Mouse (Mus musculus): Measurements from ENCODE around the gene Pax7. TPM values are rescaled to one million over a fixed set of nuclear protein-coding genes. Genes with fewer than 3 reads are reported as not detected.

Pax7 gene
- polyA plus RNA-seq, 1 experiment from 2014 or later: 0.04 TPM

GRCm38 (mm10) chr4:139826231-139826630, 7.1 kb downstream of the Pax7 start:
- Histone ChIP-seq H3K9me3 (ENCODE audit: control insufficient read depth, low read length) (no peaks in the 10 kb centered on the region), H3K36me3 (ENCODE audit: control insufficient read depth, insufficient read depth, low read length) (no peaks in the 10 kb centered on the region), H3K27ac (ENCODE audit: low read length) (no peak overlapping the region), H3K4me3 (ENCODE audit: low read length) (no peak overlapping the region), H3K9ac (ENCODE audit: low read length) (no peak overlapping the region), H3K4me2 (ENCODE audit: low read depth, low read length) (no peak overlapping the region), H3K4me1 (replicated peaks; ENCODE audit: control insufficient read depth, insufficient read depth, low read length) (peaks cover 13% of the 10 kb centered on the region), H3K27me3 (ENCODE audit: control insufficient read depth, insufficient read depth, low read depth, low read length) (peaks cover 100% of the 10 kb centered on the region)
- 3% methylated on average over 3 of the region's 3 CpGs for WGBS
- ATAC-seq (ENCODE audit: low read depth): no peak

GRCm38 (mm10) chr4:139825326-139826112, 7.8 kb downstream of the Pax7 start:
- 4% methylated on average over 14 of the region's 14 CpGs for WGBS
- peaks cover 99% of the 10 kb centered on the region for H3K27me3 ChIP-seq (ENCODE audit: control insufficient read depth, insufficient read depth, low read depth, low read length)

GRCm38 (mm10) chr4:139824572-139825325, 8.6 kb downstream of the Pax7 start:
- H3K9me3 ChIP-seq (ENCODE audit: control insufficient read depth, low read length): no peaks in the 10 kb centered on the region
- H3K4me1 ChIP-seq (replicated peaks; ENCODE audit: control insufficient read depth, insufficient read depth, low read length): peaks cover 12% of the 10 kb centered on the region
- H3K4me3 ChIP-seq (ENCODE audit: low read length): no peak overlapping the region
- peaks cover 98% of the 10 kb centered on the region for H3K27me3 ChIP-seq (ENCODE audit: control insufficient read depth, insufficient read depth, low read depth, low read length)
- no peak overlapping the region for H3K27ac ChIP-seq (ENCODE audit: low read length)
- no peak overlapping the region for H3K4me2 ChIP-seq (ENCODE audit: low read depth, low read length)
- no peak for ATAC-seq (ENCODE audit: low read depth)
- H3K9ac ChIP-seq (ENCODE audit: low read length): no peak overlapping the region
- 2% methylated on average over 22 of the region's 22 CpGs for WGBS
- no peaks in the 10 kb centered on the region for H3K36me3 ChIP-seq (ENCODE audit: control insufficient read depth, insufficient read depth, low read length)

More at GRCm38 (mm10) chr4:139825326-139826112, 7.8 kb downstream of the Pax7 start:
- no peak for ATAC-seq (ENCODE audit: low read depth)
- H3K36me3 ChIP-seq (ENCODE audit: control insufficient read depth, insufficient read depth, low read length): no peaks in the 10 kb centered on the region
- no peak overlapping the region for H3K27ac ChIP-seq (ENCODE audit: low read length)
- H3K4me2 ChIP-seq (ENCODE audit: low read depth, low read length): no peak overlapping the region
- H3K9ac ChIP-seq (ENCODE audit: low read length): no peak overlapping the region
- no peaks in the 10 kb centered on the region for H3K9me3 ChIP-seq (ENCODE audit: control insufficient read depth, low read length)
- H3K4me3 ChIP-seq (ENCODE audit: low read length): no peak overlapping the region
- H3K4me1 ChIP-seq (replicated peaks; ENCODE audit: control insufficient read depth, insufficient read depth, low read length): peaks cover 12% of the 10 kb centered on the region

- Histone ChIP-seq H3K9me3 (ENCODE audit: control insufficient read depth, low read length) (no peaks in the 10 kb centered on the region), H3K9ac (ENCODE audit: low read length) (no peak overlapping the region), H3K36me3 (ENCODE audit: control insufficient read depth, insufficient read depth, low read length) (no peaks in the 10 kb centered on the region), H3K4me3 (ENCODE audit: low read length) (no peak overlapping the region), H3K27ac (ENCODE audit: low read length) (no peak overlapping the region), H3K4me2 (ENCODE audit: low read depth, low read length) (no peak overlapping the region), H3K4me1 (replicated peaks; ENCODE audit: control insufficient read depth, insufficient read depth, low read length) (peaks cover 12% of the 10 kb centered on the region), H3K27me3 (ENCODE audit: control insufficient read depth, insufficient read depth, low read depth, low read length) (peaks cover 98% of the 10 kb centered on the region)
- WGBS: 1% methylated on average over 31 of the region's 32 CpGs
- no peak for ATAC-seq (ENCODE audit: low read depth)
These were observed 9.4 kb downstream of the Pax7 start for GRCm38 (mm10) chr4:139823870-139824472.

- Histone ChIP-seq H3K27me3 (ENCODE audit: control insufficient read depth, insufficient read depth, low read depth, low read length) (peaks cover 97% of the 10 kb centered on the region), H3K9ac (ENCODE audit: low read length) (no peak overlapping the region), H3K4me1 (replicated peaks; ENCODE audit: control insufficient read depth, insufficient read depth, low read length) (peaks cover 12% of the 10 kb centered on the region), H3K4me3 (ENCODE audit: low read length) (no peak overlapping the region), H3K27ac (ENCODE audit: low read length) (no peak overlapping the region), H3K4me2 (ENCODE audit: low read depth, low read length) (no peak overlapping the region), H3K9me3 (ENCODE audit: control insufficient read depth, low read length) (no peaks in the 10 kb centered on the region), H3K36me3 (ENCODE audit: control insufficient read depth, insufficient read depth, low read length) (no peaks in the 10 kb centered on the region)
- 2% methylated on average over 44 of the region's 44 CpGs for WGBS
- ATAC-seq (ENCODE audit: low read depth): no peak
These were observed 10.0 kb downstream of the Pax7 start for GRCm38 (mm10) chr4:139823138-139823869.

GRCm38 (mm10) chr4:139822214-139823137, 10.9 kb downstream of the Pax7 start:
- H3K27me3 ChIP-seq (ENCODE audit: control insufficient read depth, insufficient read depth, low read depth, low read length): peaks cover 96% of the 10 kb centered on the region
- H3K4me2 ChIP-seq (ENCODE audit: low read depth, low read length): no peak overlapping the region
- 1% methylated on average over 28 of the region's 28 CpGs for WGBS
- no peak for ATAC-seq (ENCODE audit: low read depth)
- H3K36me3 ChIP-seq (ENCODE audit: control insufficient read depth, insufficient read depth, low read length): no peaks in the 10 kb centered on the region
- no peaks in the 10 kb centered on the region for H3K9me3 ChIP-seq (ENCODE audit: control insufficient read depth, low read length)
- no peak overlapping the region for H3K27ac ChIP-seq (ENCODE audit: low read length)
- no peak overlapping the region; the same call in 1 of the 2 replicates for H3K4me3 ChIP-seq (ENCODE audit: low read length)
- H3K9ac ChIP-seq (ENCODE audit: low read length): no peak overlapping the region
- H3K4me1 ChIP-seq (replicated peaks; ENCODE audit: control insufficient read depth, insufficient read depth, low read length): peaks cover 17% of the 10 kb centered on the region

- whole genome bisulfite sequencing: under 1% methylated on average over 56 of the region's 65 CpGs
- Histone ChIP-seq H3K36me3 (ENCODE audit: control insufficient read depth, insufficient read depth, low read length) (no peaks in the 10 kb centered on the region), H3K4me3 (ENCODE audit: low read length) (peak overlapping the region; percentile 33), H3K9ac (ENCODE audit: low read length) (0 out of 2 replicates have a peak overlapping the region, but pooled peaks have one; percentile 11), H3K4me2 (ENCODE audit: low read depth, low read length) (peak overlapping the region; percentile 45), H3K4me1 (replicated peaks; ENCODE audit: control insufficient read depth, insufficient read depth, low read length) (peaks cover 17% of the 10 kb centered on the region), H3K27me3 (ENCODE audit: control insufficient read depth, insufficient read depth, low read depth, low read length) (peaks cover 96% of the 10 kb centered on the region), H3K9me3 (ENCODE audit: control insufficient read depth, low read length) (no peaks in the 10 kb centered on the region), H3K27ac (ENCODE audit: low read length) (no peak overlapping the region)
- ATAC-seq (ENCODE audit: low read depth): peak; percentile 32
These were observed 11.7 kb downstream of the Pax7 start for GRCm38 (mm10) chr4:139821491-139822160.

- no peak for ATAC-seq (ENCODE audit: low read depth)
- no peak overlapping the region for H3K27ac ChIP-seq (ENCODE audit: low read length)
- under 1% methylated on average over 22 of the region's 22 CpGs for WGBS
These were observed 12.3 kb downstream of the Pax7 start for GRCm38 (mm10) chr4:139821071-139821470.

More at GRCm38 (mm10) chr4:139821071-139821470, 12.3 kb downstream of the Pax7 start:
- H3K9me3 ChIP-seq (ENCODE audit: control insufficient read depth, low read length): no peaks in the 10 kb centered on the region
- H3K4me1 ChIP-seq (replicated peaks; ENCODE audit: control insufficient read depth, insufficient read depth, low read length): peaks cover 17% of the 10 kb centered on the region
- H3K27me3 ChIP-seq (ENCODE audit: control insufficient read depth, insufficient read depth, low read depth, low read length): peaks cover 96% of the 10 kb centered on the region
- H3K36me3 ChIP-seq (ENCODE audit: control insufficient read depth, insufficient read depth, low read length): no peaks in the 10 kb centered on the region
- H3K4me2 ChIP-seq (ENCODE audit: low read depth, low read length): peak overlapping the region; percentile 45
- 0 out of 2 replicates have a peak overlapping the region, but pooled peaks have one; percentile 11 for H3K9ac ChIP-seq (ENCODE audit: low read length)
- H3K4me3 ChIP-seq (ENCODE audit: low read length): peak overlapping the region; percentile 33

All from lung, embryonic 16.5 days (tissue).